Mouse (Mus musculus) heart, embryonic 16.5 days (tissue): ENCODE results near the gene Tgfb2. TPM values are rescaled to one million over a fixed set of nuclear protein-coding genes. Genes with fewer than 3 reads are reported as not detected.
A peak's percentile ranks its signal among the peaks of the same experiment; 100 is the strongest.

ENCODE experiments used
- ATAC-seq: fragments of 200-750 bp; cut with Nextera tagmentation; replicated peaks from 2 replicates; pipeline ENCODE4 v1.8.0; 2017; ENCODE audit warnings: moderate number of reproducible peaks; ENCODE audit not compliant: insufficient read depth, low FRiP score; ENCODE audit errors: extremely low read depth
- H3K27ac ChIP-seq: fragments of 300-500 bp; sonication (generic); 2 replicates; pipeline ENCODE4 v1.5.1; 2014; ENCODE audit warnings: mild to moderate bottlenecking, low read length, control low read depth, moderate library complexity
- H3K27me3 ChIP-seq: fragments of 300-500 bp; sonication (generic); 2 replicates; pipeline ENCODE4 v1.6.1; 2014; ENCODE audit warnings: low read length, mixed read lengths; ENCODE audit not compliant: control insufficient read depth, insufficient read depth
- H3K36me3 ChIP-seq: fragments of 300-500 bp; sonication (generic); 2 replicates; pipeline ENCODE4 v1.6.1; 2014; ENCODE audit not compliant: control insufficient read depth, insufficient read depth
- H3K4me1 ChIP-seq: fragments of 300-500 bp; sonication (generic); 2 replicates; pipeline ENCODE4 v1.6.1; 2014; ENCODE audit warnings: low read length, mixed read lengths; ENCODE audit not compliant: control insufficient read depth, insufficient read depth
- H3K4me2 ChIP-seq: fragments of 300-500 bp; sonication (generic); 2 replicates; pipeline ENCODE4 v1.6.1; 2014; ENCODE audit warnings: low read depth, mild to moderate bottlenecking, control low read depth, low read length
- H3K4me3 ChIP-seq: fragments of 300-500 bp; sonication (generic); 2 replicates; pipeline ENCODE4 v1.5.1; 2014; ENCODE audit warnings: mild to moderate bottlenecking, control low read depth, low read length
- H3K9ac ChIP-seq: fragments of 300-500 bp; sonication (generic); 2 replicates; pipeline ENCODE4 v1.6.1; 2014; ENCODE audit warnings: low read length, control low read depth
- H3K9me3 ChIP-seq: fragments of 300-500 bp; sonication (generic); replicated peaks from 2 replicates; pipeline ENCODE4 v1.6.1; 2016; ENCODE audit warnings: low read length; ENCODE audit not compliant: control insufficient read depth
- WGBS: fragments of 180-500 bp; shearing (Covaris S2); extraction: QIAGEN DNeasy Blood & Tissue Kit; methylation state at CpG from one replicate; pipeline ENCODE4 v1.1.7; 2014; 5-methylcytosine and 5-hydroxymethylcytosine counted together
- polyA plus RNA-seq: library from polyadenylated mRNA; unstranded; fragments of >200 nt; fragmentation: Nextera tagmentation; extraction: Ambion mirVana; gene quantifications from 2 replicates; pipeline ENCODE4 v1.2.1, GENCODE M21; 2015

Gene Tgfb2
- polyA plus RNA-seq = 42.2 and 43.6 TPM in 2 replicates

DNA sequence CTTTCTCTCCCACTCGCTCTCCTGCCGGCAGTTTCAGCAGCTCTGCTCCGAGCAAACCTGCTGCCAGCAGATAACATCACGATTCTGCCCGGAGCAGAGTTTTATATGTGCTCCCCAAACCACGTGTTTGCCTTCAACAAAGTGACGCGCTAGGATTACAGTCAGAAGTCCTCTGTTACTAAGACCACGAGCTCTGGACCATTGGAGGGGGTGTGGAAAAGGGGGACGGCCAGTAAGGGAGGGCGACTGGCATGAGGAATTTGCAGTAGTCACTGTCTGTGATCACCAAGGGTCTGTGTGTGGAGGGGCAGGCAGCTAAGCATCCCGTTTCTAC lies at the start of gene Tgfb2:
Gene Tgfb2 (minus strand): TSS at position 75 of the 334 bp plus-strand sequence.
- H3K4me3 ChIP-seq = peak within 1 kb of the TSS; percentile 70
- no peaks in the 10 kb centered on the region for H3K27me3 ChIP-seq
- H3K4me1 ChIP-seq = peaks cover 15% of the 10 kb centered on the region
- 3% methylated on average over 12 of the region's 12 CpGs for WGBS
- H3K9ac ChIP-seq = peak within 1 kb of the TSS; percentile 90
- peak within 1 kb of the TSS; percentile 70 for H3K4me2 ChIP-seq
- H3K27ac ChIP-seq = peak within 1 kb of the TSS; percentile 86
- H3K9me3 ChIP-seq = no peaks in the 10 kb centered on the region
- ATAC-seq = 0 out of 2 replicates have a peak, but pooled peaks have one; percentile 2
- H3K36me3 ChIP-seq = no peaks in the 10 kb centered on the region

DNA sequence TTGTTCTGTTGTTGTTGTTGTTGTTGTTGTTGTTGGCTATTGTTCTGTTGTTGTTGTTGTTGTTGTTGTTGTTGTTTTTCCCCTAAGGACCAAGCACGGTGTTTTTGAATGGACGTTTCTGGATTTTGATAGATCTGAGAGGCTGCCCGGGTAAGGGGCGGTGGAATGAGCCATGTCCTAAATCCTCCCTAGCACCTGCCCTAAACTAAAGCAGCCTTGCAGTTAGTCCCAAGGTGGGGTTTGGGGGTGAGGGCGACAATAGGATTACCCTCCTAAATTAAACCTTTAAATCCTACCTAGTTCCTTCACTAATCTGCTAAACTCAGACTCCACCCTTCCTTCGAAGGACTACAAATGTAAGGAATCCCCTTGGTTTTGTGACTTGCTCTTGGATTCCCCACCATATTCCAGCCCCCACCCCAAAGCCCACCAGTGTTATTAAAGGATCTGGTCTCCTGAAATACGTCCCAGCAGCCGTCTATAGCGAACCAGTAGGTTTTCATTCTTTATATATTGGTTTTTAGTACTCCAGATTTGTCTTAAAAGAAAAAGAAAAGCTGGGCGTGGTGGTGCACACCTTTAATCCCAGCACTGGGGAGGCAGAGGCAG lies 44.0 kb upstream of the Tgfb2 start:
- H3K9me3 ChIP-seq = no peaks in the 10 kb centered on the region
- peak overlapping the region; percentile 91 for H3K27ac ChIP-seq
- no peaks in the 10 kb centered on the region for H3K36me3 ChIP-seq
- H3K4me2 ChIP-seq = peak overlapping the region; percentile 81
- no peaks in the 10 kb centered on the region for H3K27me3 ChIP-seq
- peak overlapping the region; percentile 90 for H3K4me3 ChIP-seq
- H3K9ac ChIP-seq = peak overlapping the region; percentile 97
- ATAC-seq = peak; percentile 58; the same call in 1 of the 2 replicates
- 35% methylated on average over 10 of the region's 10 CpGs for WGBS
- peaks cover 14% of the 10 kb centered on the region for H3K4me1 ChIP-seq

DNA sequence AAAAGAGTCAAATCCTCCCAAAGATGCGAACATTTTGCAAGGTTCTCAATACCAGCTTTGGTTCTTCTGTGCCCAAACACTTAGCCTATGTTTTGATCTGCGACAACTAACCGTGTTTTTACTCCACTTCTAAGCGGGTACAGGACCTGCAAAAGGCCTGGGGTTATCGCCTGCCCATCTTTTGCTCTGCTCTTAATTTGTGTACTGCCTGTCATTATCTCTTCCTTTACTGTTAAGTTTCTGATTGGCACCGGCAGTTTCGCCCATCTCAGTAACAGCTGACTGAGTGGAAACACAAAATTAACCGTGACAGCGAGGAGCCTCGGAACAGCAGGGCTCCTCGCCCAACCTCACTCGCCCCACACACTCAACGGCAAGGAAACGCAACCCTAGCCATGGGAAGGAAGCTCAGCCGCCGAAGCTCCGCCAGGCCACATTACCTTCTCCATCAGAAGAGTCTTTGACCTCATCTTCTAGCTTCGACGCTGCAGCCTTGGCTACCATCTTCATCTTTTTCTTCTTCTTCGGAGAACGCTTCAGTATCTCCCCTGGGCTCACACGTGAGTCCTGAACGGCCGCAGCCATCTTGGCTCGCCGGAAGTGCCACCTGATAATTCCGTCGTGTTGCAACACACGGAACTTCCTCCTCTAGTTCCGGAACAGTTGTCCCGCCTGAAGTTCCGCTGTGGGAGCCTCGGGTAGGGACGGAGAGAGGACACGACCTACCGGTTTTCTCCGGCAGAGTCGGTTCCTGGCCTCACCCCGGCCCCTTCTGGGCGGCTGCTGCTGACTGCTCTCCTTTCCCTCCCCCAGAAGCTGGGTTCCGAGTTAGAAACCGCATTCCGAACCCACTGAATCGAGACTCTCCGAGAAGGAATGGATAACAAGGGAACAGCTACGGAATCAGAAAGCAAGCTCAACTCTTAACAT lies 43.2 kb upstream of the Tgfb2 start, which contains the start of gene Rrp15:
Gene Rrp15 (minus strand): TSS at position 635 of the 930 bp plus-strand sequence.
- WGBS = under 1% methylated on average over 46 of the region's 46 CpGs
- Histone ChIP-seq H3K27ac (peak within 1 kb of the TSS; percentile 91), H3K4me3 (peak within 1 kb of the TSS; percentile 90), H3K36me3 (no peaks in the 10 kb centered on the region), H3K4me1 (peaks cover 14% of the 10 kb centered on the region), H3K9ac (peak within 1 kb of the TSS; percentile 97), H3K27me3 (no peaks in the 10 kb centered on the region), H3K9me3 (no peaks in the 10 kb centered on the region), H3K4me2 (peak within 1 kb of the TSS; percentile 85)
- peak; percentile 89 for ATAC-seq

DNA sequence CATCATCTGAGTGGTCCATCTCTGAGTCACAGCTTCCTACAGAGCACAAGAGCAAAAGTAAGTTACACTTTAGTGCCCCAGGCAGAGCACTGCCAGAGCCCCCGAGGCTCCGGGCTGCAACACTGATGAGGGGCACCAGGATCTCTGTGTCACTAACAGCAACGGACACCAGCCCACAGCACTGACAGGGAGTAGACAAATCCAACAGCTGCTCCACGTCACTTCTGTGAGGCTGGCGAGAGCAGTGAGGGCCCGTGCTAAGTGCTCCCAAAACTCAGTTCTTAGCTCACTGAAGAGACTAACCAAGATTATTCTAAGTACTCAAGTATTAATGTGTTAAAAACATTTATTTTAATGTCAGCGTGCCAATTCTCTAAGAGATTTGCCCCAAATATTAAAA lies 34.0 kb upstream of the Tgfb2 start:
- Histone ChIP-seq H3K4me2 (no peak overlapping the region), H3K9me3 (no peaks in the 10 kb centered on the region), H3K4me3 (no peak overlapping the region), H3K4me1 (0 out of 2 replicates have a peak, but pooled peaks cover 2% of the 10 kb centered on the region), H3K36me3 (peaks cover 23% of the 10 kb centered on the region), H3K27me3 (no peaks in the 10 kb centered on the region), H3K27ac (no peak overlapping the region), H3K9ac (no peak overlapping the region)
- ATAC-seq = no peak
- 65% methylated on average over 7 of the region's 7 CpGs for WGBS

DNA sequence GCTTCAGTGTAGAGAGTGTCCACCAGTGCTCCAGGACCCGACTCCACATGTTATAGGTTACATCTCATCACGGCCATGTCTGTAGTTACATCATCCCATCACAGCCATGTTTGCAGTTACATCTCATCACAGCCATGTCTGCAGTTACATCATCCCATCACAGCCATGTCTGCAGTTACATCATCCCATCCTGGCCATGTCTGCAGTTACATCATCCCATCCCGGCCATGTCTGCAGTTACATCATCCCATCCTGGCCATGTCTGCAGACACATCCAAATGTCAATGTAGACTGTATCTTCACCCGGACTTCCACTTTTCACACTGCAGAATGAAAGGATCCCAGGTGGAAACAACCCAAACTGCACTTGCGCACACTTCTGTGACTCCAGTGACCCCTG lies 29.7 kb upstream of the Tgfb2 start:
- WGBS = 93% methylated on average over 5 of the region's 5 CpGs
- Histone ChIP-seq H3K4me3 (no peak overlapping the region), H3K36me3 (peaks cover 25% of the 10 kb centered on the region)

DNA sequence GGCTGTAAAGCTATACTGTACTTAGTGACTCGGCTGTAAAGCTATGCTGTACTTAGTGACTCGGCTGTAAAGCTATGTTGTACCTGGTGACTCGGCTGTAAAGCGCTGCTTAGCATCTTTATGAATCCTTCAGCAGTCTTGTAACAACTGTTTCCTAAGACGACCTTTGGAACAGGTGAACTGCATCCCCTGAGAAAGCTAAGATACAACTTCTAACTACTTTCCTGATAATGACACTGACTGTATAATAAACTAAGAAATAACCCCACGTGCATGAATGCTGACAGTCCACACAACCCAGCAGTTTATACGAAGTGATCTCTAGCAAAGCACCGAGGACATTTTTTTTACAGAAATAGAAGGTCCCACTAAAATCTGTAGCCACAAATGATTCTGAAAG lies 27.3 kb upstream of the Tgfb2 start:
- Histone ChIP-seq H3K36me3 (peaks cover 18% of the 10 kb centered on the region), H3K4me1 (no peaks in the 10 kb centered on the region), H3K4me3 (no peak overlapping the region), H3K9me3 (no peaks in the 10 kb centered on the region), H3K9ac (no peak overlapping the region), H3K27me3 (no peaks in the 10 kb centered on the region), H3K4me2 (no peak overlapping the region), H3K27ac (no peak overlapping the region)
- 93% methylated on average over 8 of the region's 8 CpGs for whole genome bisulfite sequencing
- no peak for ATAC-seq

More for the DNA sequence above, 29.7 kb upstream of the Tgfb2 start:
- Histone ChIP-seq H3K9ac (no peak overlapping the region), H3K27ac (no peak overlapping the region), H3K4me1 (no peaks in the 10 kb centered on the region), H3K27me3 (no peaks in the 10 kb centered on the region), H3K9me3 (no peaks in the 10 kb centered on the region), H3K4me2 (no peak overlapping the region)
- no peak for ATAC-seq

DNA sequence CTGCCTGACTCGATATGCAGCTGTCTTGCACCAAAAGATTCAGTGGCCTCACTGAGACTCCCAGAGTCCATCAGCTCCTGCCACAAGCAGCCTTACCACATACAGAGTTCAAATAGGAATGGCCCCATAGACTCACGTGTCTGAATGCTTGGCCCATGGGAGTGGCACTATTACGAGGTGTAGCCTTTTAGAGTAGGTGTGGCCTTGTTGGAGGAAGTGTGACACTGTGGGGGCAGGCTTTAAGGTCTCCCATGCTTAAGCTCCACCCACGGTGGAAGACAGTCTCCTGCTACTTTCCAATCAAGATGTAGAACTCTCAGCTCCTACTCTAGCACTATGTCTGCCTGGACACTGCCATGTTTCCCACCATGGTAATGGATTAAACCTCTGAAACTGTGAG lies 23.0 kb upstream of the Tgfb2 start:
- no peak for ATAC-seq
- H3K9me3 ChIP-seq = no peaks in the 10 kb centered on the region
- H3K4me3 ChIP-seq = no peak overlapping the region
- no peak overlapping the region for H3K9ac ChIP-seq
- H3K27ac ChIP-seq = no peak overlapping the region
- 0 out of 2 replicates have a peak, but pooled peaks cover 2% of the 10 kb centered on the region for H3K36me3 ChIP-seq
- 65% methylated on average over 4 of the region's 4 CpGs for WGBS
- H3K4me1 ChIP-seq = no peaks in the 10 kb centered on the region
- no peak overlapping the region for H3K4me2 ChIP-seq
- H3K27me3 ChIP-seq = no peaks in the 10 kb centered on the region

DNA sequence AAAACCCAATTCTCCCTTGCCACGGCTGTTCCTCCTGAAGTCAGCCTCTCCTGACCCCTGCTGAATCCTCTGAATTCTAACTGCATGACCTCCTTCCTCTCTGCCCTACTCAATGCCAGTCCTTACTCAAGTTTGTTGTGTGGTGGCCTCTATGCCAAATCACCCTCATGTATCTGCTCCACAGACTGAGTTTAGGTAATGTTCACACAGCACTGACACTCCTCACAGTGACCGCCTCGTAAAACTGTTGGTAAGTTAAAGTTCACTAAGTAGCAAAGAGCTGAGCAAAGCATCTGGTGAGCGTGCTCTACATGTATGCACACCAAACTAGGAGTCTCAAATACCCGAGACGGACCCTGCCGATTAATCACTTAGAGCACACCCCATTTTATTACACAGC lies 20.3 kb upstream of the Tgfb2 start:
- no peak overlapping the region for H3K4me2 ChIP-seq
- no peak for ATAC-seq
- no peaks in the 10 kb centered on the region for H3K4me1 ChIP-seq
- 85% methylated on average over 7 of the region's 7 CpGs for WGBS
- H3K36me3 ChIP-seq = no peaks in the 10 kb centered on the region
- H3K9ac ChIP-seq = no peak overlapping the region
- no peak overlapping the region for H3K4me3 ChIP-seq
- H3K27me3 ChIP-seq = no peaks in the 10 kb centered on the region
- no peak overlapping the region for H3K27ac ChIP-seq
- H3K9me3 ChIP-seq = no peaks in the 10 kb centered on the region

DNA sequence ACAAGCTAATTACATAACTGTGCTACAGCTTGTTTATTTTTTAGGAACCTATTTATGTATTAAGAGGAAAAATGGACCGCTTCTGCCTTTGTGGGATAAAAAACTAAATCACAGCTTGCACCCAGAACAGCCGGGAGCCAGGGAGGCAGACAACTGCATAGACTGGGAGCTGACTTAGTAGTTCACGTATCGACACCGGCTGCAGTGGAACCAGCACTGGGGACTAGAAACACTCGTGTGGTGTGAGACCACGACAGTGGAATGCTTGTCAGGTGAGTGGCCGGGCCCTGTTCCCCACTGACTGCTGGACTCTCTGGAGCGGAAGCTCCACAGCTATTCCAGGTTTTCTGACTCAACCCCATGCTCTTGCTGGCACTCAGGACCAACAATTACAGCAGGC lies 16.5 kb upstream of the Tgfb2 start:
- ATAC-seq = no peak
- Histone ChIP-seq H3K36me3 (peaks cover 10% of the 10 kb centered on the region; the same call in 1 of the 2 replicates), H3K27ac (no peak overlapping the region), H3K4me3 (no peak overlapping the region), H3K4me1 (no peaks in the 10 kb centered on the region), H3K27me3 (no peaks in the 10 kb centered on the region), H3K9me3 (no peaks in the 10 kb centered on the region), H3K9ac (no peak overlapping the region), H3K4me2 (no peak overlapping the region)
- 75% methylated on average over 9 of the region's 9 CpGs for WGBS
